Mouse (Mus musculus) frontal cortex, postnatal 36 days (tissue): Measurements from ENCODE around the gene Hoxd8.

Experiments
- DNase-seq, 2 experiments: peaks; one replicate each; pipeline ENCODE4 v3.0.0; 2022; ENCODE audit warnings: low spot score in 2 of 2

Hoxd8 gene

DNA sequence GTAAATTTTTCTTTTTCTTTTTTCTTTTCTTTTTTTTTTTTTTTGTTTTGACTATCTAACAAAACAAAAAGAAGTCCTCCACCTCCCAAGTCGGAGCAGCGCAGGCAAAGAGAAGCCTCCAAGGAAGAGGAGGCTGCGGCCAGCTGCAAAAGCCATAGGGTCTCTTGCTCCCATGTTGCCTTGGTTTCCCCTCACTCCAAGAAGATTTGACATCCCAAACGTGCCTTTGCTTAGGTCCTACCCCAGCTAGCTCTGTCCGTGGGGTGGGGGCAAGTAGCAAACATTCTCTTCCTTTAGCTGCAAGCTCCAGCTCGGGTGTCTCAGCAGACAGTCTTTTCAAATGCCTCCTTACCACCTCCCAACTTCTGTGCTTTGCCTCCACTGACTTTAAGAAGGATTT lies 29.4 kb downstream of the Hoxd8 start:
- no peak for DNase-seq

- no peak for DNase-seq
These were observed 30.0 kb downstream of the Hoxd8 start for GRCm38 (mm10) chr2:74734451-74734850.

- DNase-seq = no peak
These were observed 30.8 kb downstream of the Hoxd8 start for GRCm38 (mm10) chr2:74734996-74735811.

DNA sequence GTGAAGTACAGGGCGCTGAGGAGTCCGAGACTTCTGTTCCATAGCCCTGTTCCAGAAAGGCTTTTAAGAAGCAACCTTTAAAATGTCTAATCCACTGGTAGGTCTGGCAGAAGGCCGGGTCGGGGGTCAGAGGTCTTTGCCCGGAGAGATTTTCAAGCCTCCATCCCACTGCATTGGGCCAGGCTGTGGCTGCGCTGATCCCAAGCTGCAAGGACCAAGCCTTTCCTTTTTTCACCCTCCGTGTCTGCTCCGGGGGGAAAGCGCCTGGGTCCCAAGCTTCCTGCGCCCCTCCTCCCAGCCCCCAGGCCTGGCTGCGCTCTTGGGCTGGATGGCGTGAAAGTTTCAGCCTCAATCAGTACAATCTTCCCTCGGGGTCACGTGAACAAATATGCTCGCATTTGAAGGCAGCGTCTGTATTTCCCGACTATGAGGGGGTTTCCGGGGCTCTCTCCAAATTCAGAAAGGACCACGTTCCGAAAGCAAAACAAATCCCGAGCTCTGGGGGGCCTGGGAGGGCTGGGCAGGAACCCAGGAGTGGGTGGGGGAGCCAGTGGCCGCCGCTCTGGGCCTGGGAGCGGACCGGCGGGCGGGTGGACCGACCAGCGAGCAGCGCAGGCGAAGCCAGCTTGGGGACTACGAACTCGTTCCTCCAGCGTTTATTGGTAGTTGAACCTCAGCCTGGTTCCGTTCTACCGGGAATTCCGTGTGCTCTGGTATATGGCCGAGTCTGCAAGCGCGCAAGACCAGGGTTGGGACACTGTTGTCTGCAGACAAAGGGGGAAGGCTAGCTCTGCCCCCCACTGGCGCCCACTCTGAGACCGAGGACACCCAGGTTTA lies 31.7 kb downstream of the Hoxd8 start:
- DNase-seq = no peak

- DNase-seq = no peak
These were observed 32.5 kb downstream of the Hoxd8 start for GRCm38 (mm10) chr2:74736688-74737577.

- no peak for DNase-seq
These were observed 33.2 kb downstream of the Hoxd8 start for GRCm38 (mm10) chr2:74737578-74738070.

GRCm38 (mm10) chr2:74738623-74739475 lies 34.4 kb downstream of the Hoxd8 start:
- DNase-seq = no peak

GRCm38 (mm10) chr2:74739476-74739800 lies 35.0 kb downstream of the Hoxd8 start:
- DNase-seq = no peak

DNA sequence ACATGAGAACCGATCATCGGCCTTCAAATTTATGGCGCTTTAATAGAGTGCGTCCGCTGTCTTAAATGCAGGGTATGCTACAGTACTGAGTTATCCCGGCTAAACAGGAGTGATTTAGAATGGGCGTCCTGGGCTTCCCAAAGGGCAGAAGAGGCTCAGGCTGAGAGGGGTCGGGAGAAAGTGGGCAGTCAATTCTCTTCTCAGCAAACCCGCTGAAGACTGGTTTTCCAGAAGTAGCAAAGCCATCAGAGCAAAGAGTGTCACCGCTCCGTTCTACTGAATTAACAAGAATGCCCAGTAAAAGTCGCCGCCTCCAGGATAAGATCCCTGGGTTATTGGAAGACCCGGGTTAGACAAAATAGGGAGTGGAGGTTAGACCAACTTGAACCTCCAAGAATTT lies 35.5 kb downstream of the Hoxd8 start:
- DNase-seq = no peak

- DNase-seq = no peak
These were observed 36.1 kb downstream of the Hoxd8 start for GRCm38 (mm10) chr2:74740311-74741091.

DNA sequence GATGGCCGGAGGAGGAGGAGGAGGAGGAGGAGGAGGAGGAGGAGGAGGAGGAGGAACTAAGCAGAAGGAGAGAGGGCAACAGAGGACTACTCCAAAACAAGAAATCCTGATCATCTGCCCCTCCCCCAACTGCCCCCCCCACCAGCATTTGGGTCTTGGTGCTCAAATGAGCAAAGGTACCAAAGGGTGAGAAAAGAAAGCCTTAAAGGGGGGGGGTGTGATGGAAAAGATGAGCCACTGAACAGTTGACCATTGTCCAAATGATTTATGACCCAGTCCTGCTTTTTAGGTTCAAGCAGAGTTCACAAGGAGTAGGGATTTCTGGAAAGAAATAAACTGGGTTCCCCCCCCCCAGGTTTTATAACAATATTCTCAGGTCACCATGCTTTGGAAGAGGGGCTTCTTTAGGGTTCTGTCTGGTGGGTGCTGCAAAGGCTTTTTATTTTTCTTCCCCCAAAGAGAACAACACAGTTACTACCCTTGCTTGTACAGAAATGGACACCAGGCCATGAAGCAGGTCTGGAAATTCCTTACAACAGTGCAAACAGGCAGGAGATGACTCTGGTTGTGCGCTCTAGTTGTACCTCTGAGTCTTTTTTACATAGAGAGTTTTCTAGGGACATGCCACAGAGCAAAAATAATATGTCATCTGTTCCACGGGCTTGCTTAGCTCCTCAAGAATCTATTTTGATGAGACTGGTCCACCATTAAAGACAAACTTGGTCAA lies 37.0 kb downstream of the Hoxd8 start:
- DNase-seq = no peak

DNA sequence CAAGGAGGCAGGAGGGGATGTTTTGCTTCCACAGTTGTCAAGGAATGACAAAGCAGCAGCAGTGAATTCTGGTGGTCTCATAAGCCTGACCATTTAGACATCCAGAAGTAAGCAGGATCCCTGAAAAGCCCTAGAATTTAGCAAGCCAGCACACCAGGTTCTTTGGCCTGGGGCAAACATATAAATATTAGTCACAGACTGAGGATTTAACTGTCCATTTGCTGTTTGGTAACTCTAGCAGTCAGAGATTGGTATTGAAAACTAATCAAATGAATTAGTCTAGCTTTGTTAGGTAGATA lies 37.5 kb downstream of the Hoxd8 start:
- no peak for DNase-seq

DNA sequence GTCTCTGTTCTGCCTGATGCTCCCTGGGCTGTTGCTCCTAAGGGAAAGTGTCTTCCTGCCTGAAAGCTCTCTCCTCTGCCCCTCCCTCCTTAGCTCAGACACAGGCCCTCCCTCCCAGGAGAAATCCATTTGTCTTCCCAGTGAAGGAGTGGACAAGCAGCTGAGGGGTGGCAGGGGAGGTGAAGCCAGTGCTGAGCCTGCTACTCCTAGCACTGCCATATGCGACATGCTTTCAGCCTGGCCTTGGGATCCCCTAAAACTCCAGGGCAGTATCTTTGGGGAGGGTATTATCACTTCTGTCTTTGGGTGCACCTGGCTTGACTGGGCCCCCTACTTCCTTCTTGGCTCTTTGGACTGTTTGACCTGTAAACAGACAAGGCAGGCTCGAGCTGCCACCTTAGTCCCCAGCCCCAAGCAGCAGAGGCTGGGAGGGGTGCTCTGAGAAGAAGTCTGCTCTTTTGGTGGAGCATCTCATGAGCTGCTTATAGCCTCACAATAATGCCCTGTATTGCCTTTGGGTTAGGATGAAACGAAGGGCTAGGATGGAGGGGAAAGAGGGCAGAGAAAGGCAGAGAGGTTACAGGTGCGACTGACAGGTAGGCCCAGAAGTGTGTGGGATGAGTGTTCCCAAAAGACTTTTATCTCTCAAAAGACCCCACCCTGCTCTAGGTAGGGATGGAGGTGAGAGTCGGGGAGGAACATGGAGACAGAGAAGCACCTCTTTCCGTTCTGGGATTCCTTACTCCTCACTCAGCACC lies 41.3 kb downstream of the Hoxd8 start:
- no peak for DNase-seq

DNA sequence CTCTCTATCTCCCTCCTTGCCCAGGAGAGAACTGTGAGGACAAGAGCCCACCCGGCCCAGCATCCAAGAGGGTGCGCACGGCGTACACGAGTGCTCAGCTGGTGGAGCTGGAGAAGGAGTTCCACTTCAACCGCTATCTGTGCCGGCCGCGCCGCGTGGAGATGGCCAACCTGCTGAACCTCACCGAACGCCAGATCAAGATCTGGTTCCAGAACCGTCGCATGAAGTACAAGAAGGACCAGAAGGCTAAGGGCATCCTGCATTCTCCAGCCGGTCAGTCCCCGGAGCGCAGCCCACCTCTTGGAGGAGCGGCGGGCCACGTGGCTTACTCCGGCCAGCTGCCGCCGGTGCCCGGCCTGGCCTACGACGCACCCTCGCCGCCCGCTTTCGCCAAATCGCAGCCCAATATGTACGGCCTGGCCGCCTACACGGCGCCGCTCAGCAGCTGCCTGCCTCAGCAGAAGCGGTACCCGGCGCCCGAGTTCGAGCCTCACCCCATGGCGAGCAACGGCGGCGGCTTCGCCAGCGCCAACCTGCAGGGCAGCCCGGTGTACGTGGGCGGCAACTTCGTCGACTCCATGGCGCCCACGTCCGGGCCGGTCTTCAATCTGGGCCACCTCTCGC lies 42.0 kb downstream of the Hoxd8 start:
- no peak for DNase-seq

DNA sequence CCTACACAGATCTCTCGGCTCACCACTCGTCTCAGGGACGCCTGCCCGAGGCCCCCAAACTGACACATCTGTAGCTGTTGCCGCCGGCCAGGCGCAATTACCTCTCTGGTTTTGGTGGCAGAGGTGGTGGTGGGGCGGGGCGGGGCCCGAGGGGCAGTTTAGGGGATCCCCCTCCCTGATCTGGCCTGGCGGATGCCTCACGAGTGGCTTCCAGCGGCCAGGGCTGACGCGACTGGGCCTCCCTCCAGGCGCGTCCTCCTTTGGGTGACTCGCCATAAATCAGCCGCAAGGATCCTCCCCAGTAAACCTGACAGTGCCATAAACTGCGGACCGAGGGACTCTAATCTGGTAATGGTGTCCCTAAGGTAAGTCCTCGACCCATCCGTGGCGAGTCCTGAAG lies 42.6 kb downstream of the Hoxd8 start:
- no peak for DNase-seq

GRCm38 (mm10) chr2:74747661-74748141 lies 43.3 kb downstream of the Hoxd8 start:
- no peak for DNase-seq

GRCm38 (mm10) chr2:74748436-74748995 lies 44.1 kb downstream of the Hoxd8 start:
- no peak for DNase-seq
